Mouse (Mus musculus): ENCODE measurements around the gene Slc6a19.

DNA sequence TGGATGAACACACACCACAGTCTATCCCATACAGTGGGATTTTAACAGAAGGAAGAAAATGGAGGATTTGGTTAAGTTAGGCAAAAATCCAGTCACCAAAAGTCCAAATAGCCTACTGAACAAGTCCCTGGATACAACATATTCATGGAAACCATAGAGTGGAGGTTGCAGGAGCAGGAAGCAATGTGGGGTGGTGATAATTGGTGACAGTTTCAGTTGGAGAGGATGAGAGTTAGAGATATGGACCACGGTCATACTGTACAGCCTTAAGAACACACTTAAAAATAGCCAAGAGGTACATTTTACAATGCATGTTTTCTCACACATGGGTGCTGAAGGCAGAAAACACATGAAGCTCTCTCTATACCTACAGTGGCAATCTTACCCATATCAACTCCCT lies 9.7 kb downstream of the Slc6a19 start:
- no peak for TF ChIP-seq CTCF (IDR thresholded peaks at IDR 0.05; ENCODE audit: extremely low read depth, insufficient read length, insufficient replicate concordance, low read depth, low read length)
- no peak for TF ChIP-seq POLR2A (IDR thresholded peaks at IDR 0.05; ENCODE audit: low read depth, low read length)

Measured in small intestine, adult 2 months (tissue).